Mouse (Mus musculus): ENCODE measurements around the gene Fam169b.

Gene Fam169b

DNA sequence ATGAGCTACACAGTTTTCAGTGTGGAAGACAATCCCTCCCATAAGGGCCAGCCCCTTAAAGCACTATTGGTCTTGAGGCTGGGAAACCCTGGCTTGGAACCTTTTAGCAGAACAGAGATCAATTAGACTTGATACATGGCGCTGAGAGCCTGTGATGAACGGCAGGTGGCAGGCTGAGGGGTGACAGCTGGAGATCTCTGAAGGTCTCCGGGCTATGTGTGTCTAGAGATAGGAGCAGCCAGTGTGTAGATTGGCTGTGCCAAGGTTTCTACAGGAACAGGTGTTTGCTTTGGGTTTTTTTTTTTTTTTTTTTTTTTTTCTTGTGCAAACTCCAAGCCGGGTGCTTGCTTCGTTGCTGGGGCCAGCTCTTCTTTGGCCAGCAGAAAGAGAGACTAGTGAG is 135.0 kb downstream of the Fam169b start:
- no peak for DNase-seq (ENCODE audit: low spot score in 2 of 2)

Data from natural killer cell, adult 2 months (primary cell).